Mouse (Mus musculus) hindbrain, embryonic 16.5 days (tissue): ENCODE results near the gene Ebi3. TPM values are rescaled to one million over a fixed set of nuclear protein-coding genes. Genes with fewer than 3 reads are reported as not detected.

Experiments used
- ATAC-seq: fragments of 200-750 bp; cut with Nextera tagmentation; 2 replicates; pipeline ENCODE4 v1.8.0; 2017; ENCODE audit warnings: moderate TSS enrichment, moderate library complexity
- H3K27ac ChIP-seq: fragments of 300-500 bp; sonication (generic); 2 replicates; pipeline ENCODE4 v1.5.1; 2014; ENCODE audit warnings: low read depth, mild to moderate bottlenecking, control low read depth, low read length, moderate library complexity
- H3K27me3 ChIP-seq: fragments of 300-500 bp; sonication (generic); replicated peaks from 2 replicates; pipeline ENCODE4 v1.6.1; 2014; ENCODE audit warnings: low read length; ENCODE audit not compliant: control insufficient read depth, insufficient read depth
- H3K36me3 ChIP-seq: fragments of 300-500 bp; sonication (generic); 2 replicates; pipeline ENCODE4 v1.6.1; 2014; ENCODE audit warnings: mild to moderate bottlenecking, low read length, moderate library complexity, mixed read lengths; ENCODE audit not compliant: control insufficient read depth, insufficient read depth
- H3K4me1 ChIP-seq: fragments of 300-500 bp; sonication (generic); 2 replicates; pipeline ENCODE4 v1.6.1; 2014; ENCODE audit warnings: low read depth, low read length; ENCODE audit not compliant: control insufficient read depth, insufficient read depth
- H3K4me2 ChIP-seq: fragments of 300-500 bp; sonication (generic); 2 replicates; pipeline ENCODE4 v1.6.1; 2014; ENCODE audit warnings: mild to moderate bottlenecking, low read length, control low read depth, moderate library complexity
- H3K4me3 ChIP-seq: fragments of 300-500 bp; sonication (generic); 2 replicates; pipeline ENCODE4 v1.5.1; 2014; ENCODE audit warnings: mild to moderate bottlenecking, low read length, control low read depth, moderate library complexity
- H3K9ac ChIP-seq: fragments of 300-500 bp; sonication (generic); 2 replicates; pipeline ENCODE4 v1.6.1; 2014; ENCODE audit warnings: low read depth, mild to moderate bottlenecking, control low read depth, low read length, moderate library complexity
- H3K9me3 ChIP-seq: fragments of 300-500 bp; sonication (generic); 2 replicates; pipeline ENCODE4 v1.6.1; 2014; ENCODE audit warnings: mild to moderate bottlenecking, low read length, moderate library complexity; ENCODE audit not compliant: control insufficient read depth
- WGBS: fragments of 180-500 bp; shearing (Covaris S2); extraction: QIAGEN DNeasy Blood & Tissue Kit; methylation state at CpG from one replicate; pipeline ENCODE4 v1.1.7; 2014; 5-methylcytosine and 5-hydroxymethylcytosine counted together
- polyA plus RNA-seq: library from polyadenylated mRNA; unstranded; fragments of >200 nt; fragmentation: Nextera tagmentation; extraction: Ambion mirVana; gene quantifications from 2 replicates; pipeline ENCODE4 v1.2.1, GENCODE M21; 2015

Gene Ebi3
- polyA plus RNA-seq, 1 experiment from 2014 or later: 6.3 TPM

- no peaks in the 10 kb centered on the region for H3K9me3 ChIP-seq
- H3K4me1 ChIP-seq: peaks cover 25% of the 10 kb centered on the region
- 33% methylated on average over 6 of the region's 6 CpGs for WGBS
- ATAC-seq: no peak
- peak overlapping the region; percentile 60 for H3K4me3 ChIP-seq
- H3K36me3 ChIP-seq: no peaks in the 10 kb centered on the region
- peak overlapping the region; percentile 69 for H3K27ac ChIP-seq
- peak overlapping the region; percentile 81 for H3K4me2 ChIP-seq
- peak overlapping the region; percentile 70 for H3K9ac ChIP-seq
- no peaks in the 10 kb centered on the region; the same call in 1 of the 2 replicates for H3K27me3 ChIP-seq
Observed at GRCm38 (mm10) chr17:55956591-55956990, 4.2 kb downstream of the Ebi3 start.

GRCm38 (mm10) chr17:55957168-55957567 lies 4.7 kb downstream of the Ebi3 start:
- ATAC-seq: no peak

GRCm38 (mm10) chr17:55957726-55958583 lies 5.5 kb downstream of the Ebi3 start:
- WGBS: 79% methylated on average over 13 of the region's 13 CpGs
- Histone ChIP-seq H3K4me3 (peak overlapping the region; percentile 58), H3K27me3 (no peaks in the 10 kb centered on the region; the same call in 1 of the 2 replicates), H3K9ac (peak overlapping the region; percentile 61), H3K4me2 (peak overlapping the region; percentile 75), H3K4me1 (peaks cover 25% of the 10 kb centered on the region), H3K9me3 (no peaks in the 10 kb centered on the region), H3K36me3 (peaks cover 6% of the 10 kb centered on the region; the same call in 1 of the 2 replicates), H3K27ac (peak overlapping the region; percentile 62)
- ATAC-seq: no peak

More at GRCm38 (mm10) chr17:55957168-55957567, 4.7 kb downstream of the Ebi3 start:
- H3K27me3 ChIP-seq: no peaks in the 10 kb centered on the region; the same call in 1 of the 2 replicates
- no peak overlapping the region for H3K4me3 ChIP-seq
- H3K36me3 ChIP-seq: 0 out of 2 replicates have a peak, but pooled peaks cover 2% of the 10 kb centered on the region
- no peaks in the 10 kb centered on the region for H3K9me3 ChIP-seq
- peaks cover 25% of the 10 kb centered on the region for H3K4me1 ChIP-seq
- H3K9ac ChIP-seq: 0 out of 2 replicates have a peak overlapping the region, but pooled peaks have one; percentile 2
- 15% methylated on average over 9 of the region's 9 CpGs for WGBS
- H3K4me2 ChIP-seq: peak overlapping the region; percentile 81
- no peak overlapping the region for H3K27ac ChIP-seq

- Histone ChIP-seq H3K9me3 (no peaks in the 10 kb centered on the region), H3K4me3 (peak overlapping the region; percentile 58), H3K4me2 (peak overlapping the region; percentile 75), H3K27ac (peak overlapping the region; percentile 62), H3K27me3 (no peaks in the 10 kb centered on the region; the same call in 1 of the 2 replicates), H3K4me1 (peaks cover 25% of the 10 kb centered on the region), H3K9ac (peak overlapping the region; percentile 61), H3K36me3 (peaks cover 9% of the 10 kb centered on the region; the same call in 1 of the 2 replicates)
- no peak for ATAC-seq
- whole genome bisulfite sequencing: 14% methylated on average over 2 of the region's 2 CpGs
Observed at GRCm38 (mm10) chr17:55958584-55958886, 6.1 kb downstream of the Ebi3 start.

- H3K9ac ChIP-seq: peak within 1 kb of the TSS; percentile 72
- H3K9me3 ChIP-seq: no peaks in the 10 kb centered on the region
- H3K4me1 ChIP-seq: peaks cover 25% of the 10 kb centered on the region
- H3K27ac ChIP-seq: peak within 1 kb of the TSS; percentile 94
- no peaks in the 10 kb centered on the region; the same call in 1 of the 2 replicates for H3K27me3 ChIP-seq
- H3K4me3 ChIP-seq: peak within 1 kb of the TSS; percentile 58
- H3K4me2 ChIP-seq: peak within 1 kb of the TSS; percentile 75
- peaks cover 9% of the 10 kb centered on the region; the same call in 1 of the 2 replicates for H3K36me3 ChIP-seq
- under 1% methylated on average over 45 of the region's 46 CpGs for whole genome bisulfite sequencing
- ATAC-seq: peak; percentile 91
Observed at GRCm38 (mm10) chr17:55958918-55959728, 6.7 kb downstream of the Ebi3 start, which contains the start of gene Yju2. Yju2 (plus strand) TSS chr17:55959099.

- peak overlapping the region; percentile 94; the same call in 1 of the 2 replicates for H3K27ac ChIP-seq
- H3K9me3 ChIP-seq: no peaks in the 10 kb centered on the region
- WGBS: 72% methylated on average over 10 of the region's 10 CpGs
- peak overlapping the region; percentile 58 for H3K4me3 ChIP-seq
- no peaks in the 10 kb centered on the region for H3K27me3 ChIP-seq
- H3K36me3 ChIP-seq: peaks cover 9% of the 10 kb centered on the region; the same call in 1 of the 2 replicates
- H3K9ac ChIP-seq: peak overlapping the region; percentile 53
- H3K4me1 ChIP-seq: peaks cover 25% of the 10 kb centered on the region
- H3K4me2 ChIP-seq: peak overlapping the region; percentile 58
- ATAC-seq: no peak
Observed at GRCm38 (mm10) chr17:55959946-55960740, 7.7 kb downstream of the Ebi3 start.

- H3K27ac ChIP-seq: no peak overlapping the region
- no peak overlapping the region for H3K4me2 ChIP-seq
- ATAC-seq: no peak
- peaks cover 9% of the 10 kb centered on the region; the same call in 1 of the 2 replicates for H3K36me3 ChIP-seq
- H3K4me1 ChIP-seq: peaks cover 25% of the 10 kb centered on the region
- no peak overlapping the region for H3K4me3 ChIP-seq
- no peaks in the 10 kb centered on the region for H3K9me3 ChIP-seq
- H3K9ac ChIP-seq: no peak overlapping the region
- H3K27me3 ChIP-seq: no peaks in the 10 kb centered on the region
Observed at GRCm38 (mm10) chr17:55960791-55961190, 8.4 kb downstream of the Ebi3 start.

GRCm38 (mm10) chr17:55961631-55962030 lies 9.2 kb downstream of the Ebi3 start:
- ATAC-seq: no peak
- Histone ChIP-seq H3K4me2 (no peak overlapping the region), H3K27ac (no peak overlapping the region), H3K4me3 (no peak overlapping the region), H3K27me3 (no peaks in the 10 kb centered on the region), H3K9me3 (no peaks in the 10 kb centered on the region), H3K4me1 (peaks cover 19% of the 10 kb centered on the region), H3K9ac (no peak overlapping the region), H3K36me3 (peaks cover 11% of the 10 kb centered on the region; the same call in 1 of the 2 replicates)
- 94% methylated on average over 7 of the region's 7 CpGs for WGBS
